Mouse (Mus musculus) cortical plate, adult 2 months (tissue): ENCODE measurements around the gene Dnah2. TPM values are rescaled to one million over a fixed set of nuclear protein-coding genes. Genes with fewer than 3 reads are reported as not detected.
A peak's percentile ranks its signal among the peaks of the same experiment; 100 is the strongest.

ENCODE experiments used
- H3K27ac ChIP-seq: fragments of 200-500 bp; 2 replicates; pipeline ENCODE4 v1.5.1; 2012; ENCODE audit warnings: low read length, control low read depth, inconsistent platforms; ENCODE audit not compliant: insufficient read depth
- H3K4me1 ChIP-seq: fragments of 200-500 bp; 2 replicates; pipeline ENCODE4 v1.6.1; 2011; ENCODE audit warnings: low read length; ENCODE audit not compliant: control insufficient read depth, insufficient read depth
- H3K4me3 ChIP-seq: fragments of 200-500 bp; 2 replicates; pipeline ENCODE4 v1.5.1; 2011; ENCODE audit warnings: mild to moderate bottlenecking, low read length, control low read depth; ENCODE audit not compliant: insufficient read depth
- POLR2A ChIP-seq: fragments of 200-500 bp; IDR thresholded peaks from 2 replicates; pipeline ENCODE4 v1.6.1; 2011; ENCODE audit warnings: mild to moderate bottlenecking, low read length, control low read depth; ENCODE audit not compliant: insufficient read depth; ENCODE audit errors: extremely low read depth
- polyA plus RNA-seq: library from polyadenylated mRNA; depleted of rRNA; stranded (reverse); fragments of >200 nt; gene quantifications from 2 replicates; pipeline ENCODE4 v1.2.3, GENCODE M21; 2012; rRNA removed

Gene Dnah2
- polyA plus RNA-seq, 1 experiment: 1.6 TPM

- Histone ChIP-seq H3K4me1 (peaks cover 5% of the 10 kb centered on the region), H3K27ac (0 out of 2 replicates have a peak overlapping the region, but pooled peaks have one; percentile 24), H3K4me3 (no peak overlapping the region)
- no peak for TF ChIP-seq POLR2A
Measured at GRCm38 (mm10) chr11:69370817-69371215, 178.1 kb downstream of the Dnah2 start.

Other genes with a start within 250 kb of the Dnah2 start
- gene Cntrob, start 225.3 kb downstream of the Dnah2 start, polyA plus RNA-seq: 25.4 and 32.3 TPM in 2 replicates
- 73.9 and 77.0 TPM in 2 replicates for gene Trappc1, start 225.1 kb downstream of the Dnah2 start, polyA plus RNA-seq
- 96.5 and 106 TPM in 2 replicates for gene Kcnab3, start 222.9 kb downstream of the Dnah2 start, polyA plus RNA-seq
- 142 and 144 TPM in 2 replicates for gene Rnf227, start 208.6 kb downstream of the Dnah2 start, polyA plus RNA-seq
- gene Chd3, start 179.7 kb downstream of the Dnah2 start, polyA plus RNA-seq: 242 and 274 TPM in 2 replicates
- gene Naa38, start 153.6 kb downstream of the Dnah2 start, polyA plus RNA-seq: 215 and 222 TPM in 2 replicates
- gene Cyb5d1, start 153.5 kb downstream of the Dnah2 start, polyA plus RNA-seq: 34.3 and 35.6 TPM in 2 replicates
- gene Tmem88, start 150.9 kb downstream of the Dnah2 start, polyA plus RNA-seq: 6.5 and 6.8 TPM in 2 replicates
- 5.0 and 5.3 TPM in 2 replicates for gene Kdm6b, start 135.4 kb downstream of the Dnah2 start, polyA plus RNA-seq
- gene Efnb3, start 11.1 kb upstream of the Dnah2 start, polyA plus RNA-seq: 68.2 and 77.1 TPM in 2 replicates
- 13.6 and 14.3 TPM in 2 replicates for gene Wrap53, start 31.1 kb upstream of the Dnah2 start, polyA plus RNA-seq
- 33.9 and 35.1 TPM in 2 replicates for gene Trp53, start 31.2 kb upstream of the Dnah2 start, polyA plus RNA-seq
- 362 and 374 TPM in 2 replicates for gene Atp1b2, start 56.8 kb upstream of the Dnah2 start, polyA plus RNA-seq
- gene Shbg, start 68.8 kb upstream of the Dnah2 start, polyA plus RNA-seq: 0.06 and 0.08 TPM in 2 replicates
- gene Sat2, start 72.9 kb upstream of the Dnah2 start, polyA plus RNA-seq: 18.1 and 21.1 TPM in 2 replicates
- 132 and 158 TPM in 2 replicates for gene Fxr2, start 83.9 kb upstream of the Dnah2 start, polyA plus RNA-seq
- 0.25 and 0.28 TPM in 2 replicates for gene Sox15, start 106.2 kb upstream of the Dnah2 start, polyA plus RNA-seq
- 89.7 and 92.8 TPM in 2 replicates for gene Mpdu1, start 113.5 kb upstream of the Dnah2 start, polyA plus RNA-seq
- 11.3 and 13.1 TPM in 2 replicates for gene Cd68, start 117.0 kb upstream of the Dnah2 start, polyA plus RNA-seq
- gene Eif4a1, start 123.3 kb upstream of the Dnah2 start, polyA plus RNA-seq: 323 and 335 TPM in 2 replicates
- 120 and 133 TPM in 2 replicates for gene Senp3, start 133.0 kb upstream of the Dnah2 start, polyA plus RNA-seq
- 6.1 and 7.5 TPM in 2 replicates for gene Tnfsf13, start 136.7 kb upstream of the Dnah2 start, polyA plus RNA-seq
- 19.8 and 22.5 TPM in 2 replicates for gene Tnfsf12, start 146.7 kb upstream of the Dnah2 start, polyA plus RNA-seq
- 3.8 and 4.3 TPM in 2 replicates for gene Tnfsfm13, start 147.0 kb upstream of the Dnah2 start, polyA plus RNA-seq
- gene Polr2a, start 209.5 kb upstream of the Dnah2 start, polyA plus RNA-seq: 21.7 and 23.2 TPM in 2 replicates
- gene Slc35g3, start 212.9 kb upstream of the Dnah2 start, polyA plus RNA-seq: 0.06 TPM in 1 of 2 replicates, not detected in the other
- 56.7 and 58.2 TPM in 2 replicates for gene Zbtb4, start 216.8 kb upstream of the Dnah2 start, polyA plus RNA-seq
- 1.4 and 2.1 TPM in 2 replicates for gene Chrnb1, start 246.8 kb upstream of the Dnah2 start, polyA plus RNA-seq